Mouse (Mus musculus) frontal cortex, adult (tissue): ENCODE data around the gene Ccr4.
"Not testable (repeated sequence)": the region's sequence is repeated elsewhere in the genome, so short reads cannot be mapped to it uniquely, and the experiment has no call there.

Source experiments
- ATAC-seq: cut with Nextera tagmentation; 2 replicates; pipeline ENCODE4 v1.9.2; 2017; ENCODE audit warnings: mild to moderate bottlenecking, moderate library complexity, mixed read lengths; ENCODE audit not compliant: low TSS enrichment

The Ccr4 gene

GRCm38 (mm10) chr9:114522501-114522900 lies 17.8 kb upstream of the Ccr4 start:
- no peak for ATAC-seq

- ATAC-seq = no peak
Measured at GRCm38 (mm10) chr9:114522041-114522440, 17.3 kb upstream of the Ccr4 start.

- not testable (repeated sequence) for ATAC-seq
Measured at GRCm38 (mm10) chr9:114520529-114520928, 15.8 kb upstream of the Ccr4 start.

- no peak for ATAC-seq
Measured at GRCm38 (mm10) chr9:114518812-114519477, 14.2 kb upstream of the Ccr4 start.

- no peak for ATAC-seq
Measured at GRCm38 (mm10) chr9:114517924-114518497, 13.3 kb upstream of the Ccr4 start.

- no peak for ATAC-seq
Measured at GRCm38 (mm10) chr9:114515364-114515763, 10.6 kb upstream of the Ccr4 start, which contains the start of gene C130032M10Rik. C130032M10Rik (plus strand) TSS chr9:114515697.

- ATAC-seq = no peak
Measured at GRCm38 (mm10) chr9:114512831-114513230, 8.1 kb upstream of the Ccr4 start.

- ATAC-seq = no peak
Measured at GRCm38 (mm10) chr9:114509785-114510184, 5.1 kb upstream of the Ccr4 start.

- ATAC-seq = no peak
Measured at GRCm38 (mm10) chr9:114507421-114507820, 2.7 kb upstream of the Ccr4 start.

- no peak for ATAC-seq
Measured at GRCm38 (mm10) chr9:114506564-114506963, 1.8 kb upstream of the Ccr4 start.

- no peak for ATAC-seq
Measured at GRCm38 (mm10) chr9:114502711-114503427, 1.8 kb downstream of the Ccr4 start.

- ATAC-seq = no peak
Measured at GRCm38 (mm10) chr9:114501913-114502312, 2.8 kb downstream of the Ccr4 start.

- no peak for ATAC-seq
Measured at GRCm38 (mm10) chr9:114501111-114501510, 3.6 kb downstream of the Ccr4 start.

- peak; percentile 76 for ATAC-seq
Measured at GRCm38 (mm10) chr9:114499783-114500515, 4.8 kb downstream of the Ccr4 start.

GRCm38 (mm10) chr9:114498218-114498617 lies 6.5 kb downstream of the Ccr4 start:
- ATAC-seq = peak; percentile 88

- no peak for ATAC-seq
Measured at GRCm38 (mm10) chr9:114496469-114496868, 8.2 kb downstream of the Ccr4 start.

- no peak for ATAC-seq
Measured at GRCm38 (mm10) chr9:114487481-114488258, 17.0 kb downstream of the Ccr4 start.

- no peak for ATAC-seq
Measured at GRCm38 (mm10) chr9:114486808-114487207, 17.9 kb downstream of the Ccr4 start.

- ATAC-seq = no peak
Measured at GRCm38 (mm10) chr9:114484771-114485170, 19.9 kb downstream of the Ccr4 start.

GRCm38 (mm10) chr9:114480940-114481339 lies 23.8 kb downstream of the Ccr4 start:
- no peak for ATAC-seq

GRCm38 (mm10) chr9:114477019-114477418 lies 27.7 kb downstream of the Ccr4 start:
- ATAC-seq = no peak
